Mouse (Mus musculus) ES-E14 (cell line): ENCODE data around the gene Herc1.

Experiments used
- CHD2 ChIP-seq: IDR thresholded peaks from 2 replicates; pipeline ENCODE4 v1.6.1; 2014; ENCODE audit warnings: mild to moderate bottlenecking, low read depth, low read length, inconsistent platforms
- HCFC1 ChIP-seq: IDR thresholded peaks from 2 replicates; pipeline ENCODE4 v1.6.1; 2012; ENCODE audit warnings: low read length, inconsistent platforms, borderline replicate concordance; ENCODE audit not compliant: insufficient read depth
- MAFK ChIP-seq: IDR thresholded peaks from 2 replicates; pipeline ENCODE4 v1.6.1; 2014; ENCODE audit warnings: mild to moderate bottlenecking, low read depth, low read length, inconsistent platforms; ENCODE audit not compliant: insufficient read depth
- ZC3H11A ChIP-seq: IDR thresholded peaks from 2 replicates; pipeline ENCODE4 v1.6.1; 2012; ENCODE audit warnings: low read depth, mild to moderate bottlenecking, inconsistent platforms, low read length, borderline replicate concordance
- ZNF384 ChIP-seq: IDR thresholded peaks from 2 replicates; pipeline ENCODE4 v1.6.1; 2012; ENCODE audit warnings: low read depth, low read length, inconsistent platforms

GRCm38 (mm10) chr9:66383417-66383816 lies 33.2 kb downstream of the Herc1 start:
- TF ChIP-seq ZC3H11A: no peak
- TF ChIP-seq CHD2: no peak
- TF ChIP-seq HCFC1: no peak
- no peak for TF ChIP-seq MAFK
- TF ChIP-seq ZNF384: no peak
